Mouse (Mus musculus) cerebellum, postnatal 25 days (tissue): Measurements from ENCODE around the gene Ankrd17.
A peak's percentile ranks its signal among the peaks of the same experiment; 100 is the strongest.

Experiments
- DNase-seq, 2 experiments: peaks; one replicate each; pipeline ENCODE4 v3.0.0; 2021; ENCODE audit warnings: mixed read lengths in 2 of 2

Ankrd17 gene

GRCm38 (mm10) chr5:90366121-90367066, at the start of gene Ankrd17:
Gene Ankrd17, minus strand, starts transcription at chr5:90366577.
- peak; percentile 96 for DNase-seq

- DNase-seq: no peak
Measured at GRCm38 (mm10) chr5:90414925-90415295, 48.5 kb upstream of the Ankrd17 start.

- no peak for DNase-seq
Measured at GRCm38 (mm10) chr5:90414142-90414924, 48.0 kb upstream of the Ankrd17 start.

- DNase-seq: peak in 1 of 2 experiments; percentile 2
Measured at GRCm38 (mm10) chr5:90405210-90405609, 38.8 kb upstream of the Ankrd17 start.

- DNase-seq: no peak
Measured at GRCm38 (mm10) chr5:90396817-90397216, 30.4 kb upstream of the Ankrd17 start.

- DNase-seq: no peak
Measured at GRCm38 (mm10) chr5:90394322-90394721, 27.9 kb upstream of the Ankrd17 start.

GRCm38 (mm10) chr5:90393764-90394163, 27.4 kb upstream of the Ankrd17 start:
- no peak for DNase-seq

- no peak for DNase-seq
Measured at GRCm38 (mm10) chr5:90383080-90383479, 16.7 kb upstream of the Ankrd17 start.

- no peak for DNase-seq
Measured at GRCm38 (mm10) chr5:90381458-90381857, 15.1 kb upstream of the Ankrd17 start.

- no peak for DNase-seq
Measured at GRCm38 (mm10) chr5:90373708-90374107, 7.3 kb upstream of the Ankrd17 start.

GRCm38 (mm10) chr5:90370401-90370800, 4.0 kb upstream of the Ankrd17 start:
- DNase-seq: no peak

- no peak for DNase-seq
Measured at GRCm38 (mm10) chr5:90367067-90367303, 608 bp upstream of the Ankrd17 start, which contains the start of gene Gm9958. Gene Gm9958, plus strand, starts transcription at chr5:90367204.

GRCm38 (mm10) chr5:90365141-90365951, 1.0 kb downstream of the Ankrd17 start:
- peak; percentile 59 to 67 for DNase-seq

- DNase-seq: peak; percentile 57 to 81
Measured at GRCm38 (mm10) chr5:90364526-90364925, 1.9 kb downstream of the Ankrd17 start.

GRCm38 (mm10) chr5:90355824-90356223, 10.6 kb downstream of the Ankrd17 start:
- DNase-seq: no peak

GRCm38 (mm10) chr5:90353552-90354317, 12.6 kb downstream of the Ankrd17 start:
- no peak for DNase-seq

- DNase-seq: no peak
Measured at GRCm38 (mm10) chr5:90346877-90347276, 19.5 kb downstream of the Ankrd17 start.

GRCm38 (mm10) chr5:90340847-90341246, 25.5 kb downstream of the Ankrd17 start:
- DNase-seq: no peak

- no peak for DNase-seq
Measured at GRCm38 (mm10) chr5:90339953-90340343, 26.4 kb downstream of the Ankrd17 start.

GRCm38 (mm10) chr5:90339129-90339952, 27.0 kb downstream of the Ankrd17 start:
- peak; percentile 67 to 79 for DNase-seq
